Mouse (Mus musculus): ENCODE data around the gene Sema5b. TPM values are rescaled to one million over a fixed set of nuclear protein-coding genes. Genes with fewer than 3 reads are reported as not detected.

Gene Sema5b
- polyA plus RNA-seq, 1 experiment from 2014 or later = 0.36 TPM

- DNase-seq (ENCODE audit: low spot score) = no peak
Observed at GRCm38 (mm10) chr16:35703763-35704679, 163.1 kb downstream of the Sema5b start.

- no peak for DNase-seq (ENCODE audit: low spot score)
Observed at GRCm38 (mm10) chr16:35704796-35705195, 163.9 kb downstream of the Sema5b start.

GRCm38 (mm10) chr16:35707004-35707403, 166.1 kb downstream of the Sema5b start:
- DNase-seq (ENCODE audit: low spot score) = no peak

GRCm38 (mm10) chr16:35711004-35711403, 170.1 kb downstream of the Sema5b start:
- DNase-seq (ENCODE audit: low spot score) = no peak

- DNase-seq (ENCODE audit: low spot score) = no peak
Observed at GRCm38 (mm10) chr16:35713606-35714005, 172.7 kb downstream of the Sema5b start.

Other genes starting within 250 kb of the Sema5b start
- 32.2 and 39.6 TPM in 2 replicates for gene Sec22a, start 177.2 kb upstream of the Sema5b start, polyA plus RNA-seq (2015; fragmentation: Nextera tagmentation; extraction: Ambion mirVana)
- gene Pdia5, start 50.3 kb upstream of the Sema5b start, polyA plus RNA-seq (2015; fragmentation: Nextera tagmentation; extraction: Ambion mirVana) = 5.8 and 6.7 TPM in 2 replicates
- gene Dirc2, start 228.2 kb downstream of the Sema5b start, polyA plus RNA-seq (2015; fragmentation: Nextera tagmentation; extraction: Ambion mirVana) = 10.6 and 11.4 TPM in 2 replicates
- gene Hspbap1, start 229.2 kb downstream of the Sema5b start, polyA plus RNA-seq (2015; fragmentation: Nextera tagmentation; extraction: Ambion mirVana) = 17.1 and 18.5 TPM in 2 replicates

Measured in thymus, postnatal 0 days (tissue).